Mouse (Mus musculus) MEL (cell line): ENCODE measurements around the gene Aldh1b1.

ENCODE experiments used
- POLR2A ChIP-seq, 2 experiments: IDR thresholded peaks; 2 replicates each; pipeline ENCODE4 v1.6.1; 2011 to 2012; ENCODE audit warnings: low read length in 2 of 2, mild to moderate bottlenecking in 2 of 2, control low read depth in 1 of 2, improper control_type of control experiment in 1 of 2, low read depth in 1 of 2, moderate library complexity in 1 of 2; ENCODE audit not compliant: control insufficient read depth in 1 of 2, insufficient read depth in 1 of 2, poor library complexity in 1 of 2
- TAL1 ChIP-seq: IDR thresholded peaks from 2 replicates; pipeline ENCODE4 v1.6.1; 2012; ENCODE audit warnings: mild to moderate bottlenecking, inconsistent platforms, low read length, moderate library complexity, mixed read lengths

DNA sequence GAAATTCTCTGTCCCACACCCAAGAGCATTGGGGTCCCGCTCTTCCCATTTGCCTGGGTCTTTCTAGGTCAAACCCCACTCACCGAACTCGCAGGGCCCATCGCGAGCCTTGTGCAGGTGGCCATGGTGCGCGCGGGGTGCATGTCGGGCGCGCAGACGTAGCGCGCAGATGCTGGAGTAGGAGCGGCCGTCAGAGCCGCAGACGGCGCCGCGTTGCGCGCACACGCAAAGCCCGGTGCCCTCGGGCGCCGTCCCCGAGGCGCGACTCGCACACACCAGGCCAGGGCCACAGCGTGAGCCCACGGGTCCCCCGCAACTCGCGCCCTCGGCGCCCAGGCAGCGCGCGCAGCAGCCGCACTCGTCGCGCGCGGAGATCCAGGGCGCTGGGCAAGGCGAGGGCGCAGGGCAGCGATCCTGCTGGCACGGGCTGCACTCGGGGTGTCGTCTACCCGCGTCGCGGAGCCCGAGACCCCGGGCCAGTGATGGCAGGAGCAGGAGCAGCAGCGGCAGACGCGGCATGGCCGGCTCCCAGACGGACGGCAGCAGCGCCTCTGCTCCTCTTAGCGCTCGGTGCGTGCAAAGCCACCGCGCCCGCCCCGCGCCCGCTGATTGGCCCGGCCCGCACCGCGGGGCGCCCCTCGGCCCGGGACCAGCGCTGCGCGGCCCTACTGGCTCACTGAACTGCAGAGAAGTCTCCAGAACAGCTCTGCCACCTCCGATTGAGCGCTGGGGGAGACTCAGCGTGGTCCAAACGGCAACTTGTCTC lies 27.6 kb downstream of the Aldh1b1 start, which contains the start of gene Igfbpl1:
- TF ChIP-seq TAL1, result no peak
- TF ChIP-seq POLR2A (IDR thresholded peaks at IDR 0.05; ENCODE audit: control insufficient read depth in 1 of 2, insufficient read depth in 1 of 2, low read depth in 1 of 2, low read length in 2 of 2, poor library complexity in 1 of 2), result no peak
